Mouse (Mus musculus) stomach, embryonic 16.5 days (tissue): ENCODE results near the gene Hnrnph3. TPM values are rescaled to one million over a fixed set of nuclear protein-coding genes. Genes with fewer than 3 reads are reported as not detected.

Source experiments
- ATAC-seq: fragments of 200-750 bp; cut with Nextera tagmentation; 2 replicates; pipeline ENCODE4 v1.8.0; 2017; ENCODE audit warnings: moderate number of reproducible peaks, moderate TSS enrichment; ENCODE audit not compliant: insufficient read depth, low FRiP score
- H3K27ac ChIP-seq: fragments of 300-500 bp; sonication (generic); 2 replicates; pipeline ENCODE4 v1.5.1; 2014; ENCODE audit warnings: low read length
- H3K27me3 ChIP-seq: fragments of 300-500 bp; sonication (generic); 2 replicates; pipeline ENCODE4 v1.6.1; 2014; ENCODE audit warnings: low read length, control low read depth, mixed read lengths; ENCODE audit not compliant: control insufficient read depth, insufficient read depth
- H3K36me3 ChIP-seq: fragments of 300-500 bp; sonication (generic); 2 replicates; pipeline ENCODE4 v1.6.1; 2014; ENCODE audit warnings: low read length; ENCODE audit not compliant: control insufficient read depth, insufficient read depth
- H3K4me1 ChIP-seq: fragments of 300-500 bp; sonication (generic); 2 replicates; pipeline ENCODE4 v1.6.1; 2014; ENCODE audit warnings: low read length, control low read depth, mixed read lengths; ENCODE audit not compliant: control insufficient read depth, insufficient read depth
- H3K4me2 ChIP-seq: fragments of 300-500 bp; sonication (generic); 2 replicates; pipeline ENCODE4 v1.6.1; 2014; ENCODE audit warnings: low read depth, low read length, mixed read lengths
- H3K4me3 ChIP-seq: fragments of 300-500 bp; sonication (generic); replicated peaks from 2 replicates; pipeline ENCODE4 v1.5.1; 2014; ENCODE audit warnings: mild to moderate bottlenecking, low read length
- H3K9ac ChIP-seq: fragments of 300-500 bp; sonication (generic); 2 replicates; pipeline ENCODE4 v1.6.1; 2014; ENCODE audit warnings: low read length
- H3K9me3 ChIP-seq: fragments of 300-500 bp; sonication (generic); replicated peaks from 2 replicates; pipeline ENCODE4 v1.6.1; 2016; ENCODE audit warnings: low read length, control low read depth; ENCODE audit not compliant: control insufficient read depth
- WGBS: fragments of 180-500 bp; shearing (Covaris S2); extraction: QIAGEN DNeasy Blood & Tissue Kit; methylation state at CpG from one replicate; pipeline ENCODE4 v1.1.7; 2014; 5-methylcytosine and 5-hydroxymethylcytosine counted together
- polyA plus RNA-seq: library from polyadenylated mRNA; unstranded; fragments of >200 nt; fragmentation: Nextera tagmentation; extraction: Ambion mirVana; gene quantifications from 2 replicates; pipeline ENCODE4 v1.2.1, GENCODE M21; 2015

Hnrnph3 gene
- 84.1 and 86.5 TPM in 2 replicates for polyA plus RNA-seq

DNA sequence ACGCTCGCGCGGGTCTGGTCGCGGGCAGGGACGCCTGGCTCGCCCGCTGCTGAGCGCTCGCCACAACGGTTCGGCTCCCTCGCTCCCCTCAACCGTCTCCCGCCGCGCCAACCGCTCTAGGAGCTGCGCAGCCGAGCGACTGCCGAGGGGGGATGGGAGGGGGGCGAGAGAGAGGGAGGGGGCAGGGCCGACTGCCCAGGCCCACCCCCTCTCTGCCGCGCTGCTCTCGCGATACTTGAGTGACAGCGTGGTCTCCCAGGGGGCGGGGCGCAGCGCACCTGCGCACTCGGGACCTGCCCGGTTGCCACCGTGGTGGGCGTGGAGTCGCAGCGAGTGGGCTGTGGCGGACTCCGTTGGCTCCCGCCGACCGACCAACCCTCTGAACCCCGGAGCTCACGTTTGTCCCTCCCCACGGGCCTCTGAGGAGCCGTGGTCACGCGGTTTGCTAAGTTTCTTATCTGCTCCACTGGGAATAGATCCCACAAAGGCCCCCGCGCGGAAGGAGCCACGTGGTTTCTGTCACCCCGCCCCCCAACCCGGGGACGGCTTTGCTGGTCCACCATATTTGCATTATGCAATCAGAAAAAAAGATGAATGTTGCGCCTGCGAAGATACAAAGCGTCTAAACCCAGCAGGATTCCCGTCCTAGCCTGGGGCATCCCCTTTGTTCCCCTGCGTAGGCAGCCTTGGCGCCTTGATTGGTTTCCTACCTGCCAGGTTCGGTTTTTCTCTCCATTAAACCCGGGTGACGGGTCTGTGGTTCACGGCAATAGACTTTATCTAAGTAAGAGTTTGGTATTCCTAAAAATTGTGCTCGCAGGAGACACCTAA is at the start of gene Hnrnph3, which contains the start of gene Pbld2:
TSS of gene Hnrnph3 (minus strand) at position 469 of the 831 bp plus-strand sequence.
TSS of gene Pbld2 (plus strand) at position 567 of the 831 bp plus-strand sequence.
- peak; percentile 94 for ATAC-seq

GRCm38 (mm10) chr10:63065988-63066387 is 42.0 kb upstream of the Hnrnph3 start:
- peak; percentile 61; the same call in 1 of the 2 replicates for ATAC-seq
- 12% methylated on average over 5 of the region's 5 CpGs for WGBS
- Histone ChIP-seq H3K9ac (no peak overlapping the region), H3K36me3 (no peaks in the 10 kb centered on the region), H3K4me3 (no peak overlapping the region), H3K9me3 (no peaks in the 10 kb centered on the region), H3K4me1 (no peaks in the 10 kb centered on the region), H3K4me2 (no peak overlapping the region), H3K27me3 (no peaks in the 10 kb centered on the region), H3K27ac (no peak overlapping the region)

More for the DNA sequence above, at the start of gene Hnrnph3, which contains the start of gene Pbld2:
- H3K27me3 ChIP-seq, result no peaks in the 10 kb centered on the region
- peaks cover 20% of the 10 kb centered on the region for H3K4me1 ChIP-seq
- peak within 1 kb of the TSS; percentile 100 for H3K27ac ChIP-seq
- peak within 1 kb of the TSS; percentile 96 for H3K4me3 ChIP-seq
- H3K36me3 ChIP-seq, result no peaks in the 10 kb centered on the region
- peak within 1 kb of the TSS; percentile 99 for H3K9ac ChIP-seq
- WGBS, result under 1% methylated on average over 63 of the region's 69 CpGs
- H3K9me3 ChIP-seq, result no peaks in the 10 kb centered on the region
- peak within 1 kb of the TSS; percentile 76 for H3K4me2 ChIP-seq

- Histone ChIP-seq H3K4me1 (no peaks in the 10 kb centered on the region), H3K36me3 (no peaks in the 10 kb centered on the region), H3K27me3 (no peaks in the 10 kb centered on the region), H3K27ac (no peak overlapping the region), H3K4me3 (no peak overlapping the region), H3K4me2 (no peak overlapping the region), H3K9ac (no peak overlapping the region), H3K9me3 (no peaks in the 10 kb centered on the region)
- ATAC-seq, result no peak
- 65% methylated on average over 8 of the region's 8 CpGs for WGBS
These were observed 41.5 kb upstream of the Hnrnph3 start for GRCm38 (mm10) chr10:63065561-63065960.

- no peak overlapping the region for H3K4me3 ChIP-seq
- ATAC-seq, result no peak
- WGBS, result 77% methylated on average over 9 of the region's 9 CpGs
These were observed 40.5 kb upstream of the Hnrnph3 start for GRCm38 (mm10) chr10:63064516-63064915.

GRCm38 (mm10) chr10:63063365-63063764 is 39.3 kb upstream of the Hnrnph3 start:
- H3K4me1 ChIP-seq, result no peaks in the 10 kb centered on the region
- WGBS, result 81% methylated on average over 7 of the region's 7 CpGs
- no peaks in the 10 kb centered on the region for H3K36me3 ChIP-seq
- no peak overlapping the region for H3K4me2 ChIP-seq
- ATAC-seq, result no peak
- H3K27me3 ChIP-seq, result no peaks in the 10 kb centered on the region
- H3K4me3 ChIP-seq, result no peak overlapping the region
- no peaks in the 10 kb centered on the region for H3K9me3 ChIP-seq
- H3K27ac ChIP-seq, result no peak overlapping the region
- H3K9ac ChIP-seq, result no peak overlapping the region

More at GRCm38 (mm10) chr10:63064516-63064915, 40.5 kb upstream of the Hnrnph3 start:
- Histone ChIP-seq H3K4me1 (no peaks in the 10 kb centered on the region), H3K27me3 (no peaks in the 10 kb centered on the region), H3K36me3 (no peaks in the 10 kb centered on the region), H3K9ac (no peak overlapping the region), H3K9me3 (no peaks in the 10 kb centered on the region), H3K4me2 (no peak overlapping the region), H3K27ac (no peak overlapping the region)

GRCm38 (mm10) chr10:63062696-63063095 is 38.7 kb upstream of the Hnrnph3 start:
- ATAC-seq, result no peak
- H3K27ac ChIP-seq, result no peak overlapping the region
- H3K4me3 ChIP-seq, result no peak overlapping the region
- no peaks in the 10 kb centered on the region for H3K9me3 ChIP-seq
- no peak overlapping the region for H3K4me2 ChIP-seq
- no peaks in the 10 kb centered on the region for H3K4me1 ChIP-seq
- no peaks in the 10 kb centered on the region for H3K27me3 ChIP-seq
- H3K9ac ChIP-seq, result no peak overlapping the region
- WGBS, result 92% methylated on average over 5 of the region's 5 CpGs
- H3K36me3 ChIP-seq, result no peaks in the 10 kb centered on the region

DNA sequence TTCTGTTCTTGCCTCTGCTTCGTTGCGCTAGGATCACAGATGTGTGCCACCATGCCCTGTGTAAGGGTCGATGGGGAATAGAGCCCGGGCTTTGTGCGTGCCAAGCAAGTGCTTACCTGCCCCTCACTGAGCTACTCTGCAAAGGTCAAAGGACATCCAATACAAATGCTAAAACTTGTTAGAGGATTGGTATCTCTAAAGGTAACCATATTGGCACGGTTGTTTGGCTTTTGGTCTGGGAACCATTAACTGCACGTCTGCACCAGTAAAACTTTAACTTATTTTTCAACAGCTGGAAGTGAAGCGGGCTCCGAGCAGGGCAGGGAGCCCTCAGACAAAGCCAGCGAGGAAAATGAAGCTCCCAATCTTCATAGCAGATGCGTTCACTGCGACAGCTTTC is 37.2 kb upstream of the Hnrnph3 start:
- H3K27ac ChIP-seq, result peak overlapping the region; percentile 19; the same call in 1 of the 2 replicates
- no peak overlapping the region for H3K4me3 ChIP-seq
- H3K9me3 ChIP-seq, result no peaks in the 10 kb centered on the region
- H3K4me1 ChIP-seq, result no peaks in the 10 kb centered on the region
- H3K9ac ChIP-seq, result no peak overlapping the region
- H3K27me3 ChIP-seq, result no peaks in the 10 kb centered on the region
- no peak for ATAC-seq
- 64% methylated on average over 12 of the region's 12 CpGs for whole genome bisulfite sequencing
- H3K4me2 ChIP-seq, result no peak overlapping the region
- no peaks in the 10 kb centered on the region for H3K36me3 ChIP-seq

DNA sequence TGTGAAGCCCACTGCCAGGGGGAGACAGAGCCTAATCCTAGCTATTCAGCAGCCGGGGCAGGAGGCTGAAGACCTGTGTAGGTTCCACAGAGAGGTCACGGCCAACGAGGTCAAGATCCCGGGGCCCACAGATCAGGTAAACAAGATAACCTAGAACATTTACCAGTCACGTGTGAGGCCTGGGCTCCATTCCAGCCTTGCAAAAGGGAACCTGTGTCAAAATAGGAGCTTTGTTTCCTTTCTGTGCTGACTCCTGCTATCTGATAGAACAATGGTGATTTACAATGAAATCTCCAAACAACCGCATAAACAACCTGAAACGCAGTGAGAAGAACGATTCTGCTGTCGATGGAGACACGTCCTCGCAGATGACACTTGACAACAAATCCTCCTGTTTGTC is 36.4 kb upstream of the Hnrnph3 start:
- Histone ChIP-seq H3K4me3 (no peak overlapping the region), H3K9me3 (no peaks in the 10 kb centered on the region), H3K4me2 (no peak overlapping the region), H3K9ac (no peak overlapping the region), H3K4me1 (no peaks in the 10 kb centered on the region), H3K27ac (peak overlapping the region; percentile 19; the same call in 1 of the 2 replicates), H3K27me3 (no peaks in the 10 kb centered on the region), H3K36me3 (no peaks in the 10 kb centered on the region)
- no peak for ATAC-seq
- 53% methylated on average over 11 of the region's 11 CpGs for WGBS

DNA sequence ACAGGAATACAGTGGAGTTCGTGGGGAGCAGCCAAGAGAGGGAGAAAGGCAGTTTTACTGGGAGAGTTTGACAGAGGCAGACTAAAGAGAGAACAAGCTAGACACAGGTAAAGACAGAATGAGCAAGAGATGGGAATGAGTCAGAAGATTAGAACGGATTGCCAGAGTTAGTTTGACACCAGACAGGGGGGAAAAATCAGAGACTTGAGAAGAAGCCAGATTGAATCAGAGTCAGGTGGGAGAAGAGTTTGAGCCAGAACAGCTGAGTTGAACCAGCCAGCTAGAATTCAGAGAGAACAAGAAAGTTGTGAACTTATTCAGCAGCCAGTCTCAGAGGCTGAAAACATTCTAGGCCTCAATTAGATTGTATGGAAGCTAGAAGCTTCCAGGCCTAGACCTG is 35.8 kb upstream of the Hnrnph3 start, which contains the start of gene Pbld1:
TSS of gene Pbld1 (plus strand) at position 301 of the 400 bp plus-strand sequence.
- 73% methylated on average over 2 of the region's 2 CpGs for WGBS
- Histone ChIP-seq H3K4me2 (no peak within 1 kb of the TSS), H3K9me3 (no peaks in the 10 kb centered on the region), H3K36me3 (no peaks in the 10 kb centered on the region), H3K9ac (no peak within 1 kb of the TSS), H3K27ac (peak within 1 kb of the TSS; percentile 19; the same call in 1 of the 2 replicates), H3K27me3 (no peaks in the 10 kb centered on the region), H3K4me3 (no peak within 1 kb of the TSS), H3K4me1 (no peaks in the 10 kb centered on the region)
- ATAC-seq, result no peak
